Mouse (Mus musculus) skeletal muscle tissue, adult 2 months (tissue): Measurements from ENCODE around the gene Hoxd1.

ENCODE experiments used
- DNase-seq: peaks from one replicate; pipeline ENCODE4 v3.0.0-alpha.2; 2012; ENCODE audit warnings: low read depth, low spot score

The Hoxd1 gene

DNA sequence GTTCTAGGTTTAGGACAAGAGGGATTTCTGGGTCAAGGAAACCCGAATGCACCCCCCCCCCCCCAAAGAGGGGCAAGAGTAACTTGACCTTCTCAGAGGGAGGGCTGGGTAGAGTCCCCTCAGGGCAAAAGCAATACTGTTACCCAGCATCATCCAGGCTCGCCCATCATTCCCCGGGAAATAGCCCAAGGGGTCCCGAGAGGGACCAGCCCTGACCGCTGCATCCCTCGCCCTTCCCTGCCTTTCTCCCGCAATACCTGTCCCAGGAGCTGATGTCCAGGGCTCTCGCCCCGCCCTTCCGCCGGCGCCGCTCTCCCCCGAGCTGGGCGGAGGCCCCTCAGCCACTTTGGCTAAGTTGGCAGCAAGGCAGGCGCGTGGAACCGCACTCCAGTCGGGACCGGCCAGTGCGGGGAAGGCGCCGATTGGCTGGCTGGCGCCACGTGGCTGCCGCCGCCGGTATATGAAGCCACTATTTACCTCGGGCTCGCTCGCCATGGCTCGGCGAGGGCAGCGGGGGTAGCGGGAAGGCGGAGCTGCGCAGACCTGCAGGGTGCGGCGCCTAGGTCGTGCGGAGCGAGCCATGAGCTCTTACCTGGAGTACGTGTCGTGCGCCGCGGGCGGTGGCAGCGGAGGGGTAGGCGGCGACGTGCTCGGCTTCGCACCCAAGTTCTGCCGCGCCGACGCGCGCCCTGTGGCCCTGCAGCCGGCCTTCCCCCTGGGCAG lies at the start of gene Hoxd1:
Hoxd1 (plus strand) TSS at position 459 of the 723 bp plus-strand sequence.
- no peak for DNase-seq

- DNase-seq = no peak
Measured at GRCm38 (mm10) chr2:74713239-74714150, 49.3 kb upstream of the Hoxd1 start.

- DNase-seq = no peak
Measured at GRCm38 (mm10) chr2:74714156-74714789, 48.5 kb upstream of the Hoxd1 start.

DNA sequence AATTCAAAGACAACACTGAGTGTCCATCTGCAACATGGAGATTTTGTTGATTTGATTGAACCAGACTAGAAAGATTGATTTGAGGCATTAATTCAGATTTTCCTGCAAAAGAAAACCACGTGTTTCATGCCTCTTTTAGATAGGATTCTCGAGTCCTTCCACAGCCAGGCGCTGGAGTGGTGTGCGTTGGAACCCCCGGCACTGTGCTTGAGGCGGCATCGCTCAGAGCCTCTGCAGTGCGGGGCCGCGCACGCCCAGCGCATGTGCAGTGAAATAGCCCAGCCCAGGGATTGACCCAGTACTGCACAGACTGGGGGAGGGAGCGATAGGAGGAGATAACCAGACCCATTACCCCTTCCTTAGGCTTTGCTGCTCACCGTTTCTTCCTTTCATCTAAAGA lies 47.9 kb upstream of the Hoxd1 start:
- no peak for DNase-seq

DNA sequence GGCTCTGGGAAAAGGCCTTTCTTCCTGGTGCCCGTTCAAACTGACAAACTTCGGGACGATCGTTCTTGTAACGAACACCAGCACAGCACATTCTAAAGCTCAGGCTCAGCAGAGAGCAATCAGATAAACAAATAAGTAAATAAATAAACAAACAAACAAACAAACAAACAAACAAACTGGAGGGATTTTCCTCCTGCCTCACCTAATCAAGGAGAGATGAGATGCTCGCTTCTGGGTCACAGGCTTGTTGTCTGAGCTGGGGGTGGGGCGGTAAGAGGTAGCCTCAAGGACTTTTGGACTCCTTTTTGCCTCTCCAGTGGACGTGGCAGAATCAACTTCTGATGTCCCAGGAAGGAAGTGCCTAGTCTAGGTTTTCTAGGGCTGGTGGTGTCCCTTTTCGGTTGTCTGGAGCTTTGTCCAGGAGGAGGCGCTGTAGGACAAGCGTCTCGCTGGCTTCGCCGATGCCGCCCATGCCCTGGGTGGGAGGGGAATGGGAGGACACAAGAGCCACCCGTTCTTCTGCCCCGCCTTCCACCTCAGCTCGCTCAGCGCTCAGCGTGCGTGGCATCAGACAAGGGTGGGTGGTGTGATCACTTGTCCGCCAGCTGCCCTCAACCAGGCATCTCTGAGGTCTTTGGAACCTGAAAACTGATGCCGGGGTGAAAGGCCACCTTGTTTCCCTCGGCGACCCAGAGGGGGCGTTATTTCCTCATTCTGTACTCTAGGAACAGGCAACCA lies 47.1 kb upstream of the Hoxd1 start:
- DNase-seq = peak; percentile 77

DNA sequence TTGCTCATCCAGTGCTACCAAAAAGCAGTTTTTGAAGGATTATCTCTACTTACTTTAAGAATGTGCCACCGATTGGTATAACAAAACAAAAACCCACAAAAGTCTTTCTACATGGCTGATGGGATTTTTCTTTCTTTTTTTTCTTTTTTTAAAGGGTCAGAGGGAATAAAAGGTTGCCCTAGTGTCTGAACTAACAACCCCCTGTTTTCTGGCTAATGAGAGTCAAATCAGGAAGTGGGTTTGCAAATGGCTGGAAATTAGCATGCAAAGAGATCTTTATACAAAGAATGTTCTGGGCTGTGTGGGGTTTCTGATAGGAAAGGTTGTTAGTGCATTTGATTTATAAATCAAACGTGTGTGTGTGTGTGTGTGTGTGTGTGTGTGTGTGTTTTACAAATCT lies 42.4 kb upstream of the Hoxd1 start:
- no peak for DNase-seq

DNA sequence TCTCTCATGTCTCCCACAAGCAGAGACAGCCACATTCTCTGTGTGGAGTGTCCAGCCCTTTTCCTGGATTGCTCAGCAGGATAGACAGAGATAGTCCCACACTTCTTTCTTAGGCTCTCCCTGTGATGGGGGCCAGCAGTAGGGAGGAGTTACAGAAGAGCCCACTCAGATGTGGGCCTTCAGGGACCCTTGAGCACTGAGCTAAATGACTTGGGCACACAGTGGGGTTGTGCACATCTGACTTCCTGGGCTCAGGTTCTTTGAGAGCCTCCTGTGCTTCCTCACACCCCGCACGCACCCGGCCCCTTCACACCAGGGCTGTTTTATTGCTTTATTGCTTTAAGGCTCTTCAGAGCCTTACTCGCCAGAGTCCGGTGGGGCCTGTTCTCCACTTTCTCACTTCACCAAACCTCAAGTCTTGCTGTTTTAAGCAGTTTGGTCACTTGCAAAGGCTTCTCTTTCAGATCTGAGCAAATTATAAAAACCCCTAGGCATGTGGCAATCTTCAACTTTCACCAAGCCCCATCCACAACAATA lies 41.8 kb upstream of the Hoxd1 start:
- DNase-seq = no peak

GRCm38 (mm10) chr2:74721882-74722281 lies 40.9 kb upstream of the Hoxd1 start:
- no peak for DNase-seq

- no peak for DNase-seq
Measured at GRCm38 (mm10) chr2:74722949-74723348, 39.8 kb upstream of the Hoxd1 start.

DNA sequence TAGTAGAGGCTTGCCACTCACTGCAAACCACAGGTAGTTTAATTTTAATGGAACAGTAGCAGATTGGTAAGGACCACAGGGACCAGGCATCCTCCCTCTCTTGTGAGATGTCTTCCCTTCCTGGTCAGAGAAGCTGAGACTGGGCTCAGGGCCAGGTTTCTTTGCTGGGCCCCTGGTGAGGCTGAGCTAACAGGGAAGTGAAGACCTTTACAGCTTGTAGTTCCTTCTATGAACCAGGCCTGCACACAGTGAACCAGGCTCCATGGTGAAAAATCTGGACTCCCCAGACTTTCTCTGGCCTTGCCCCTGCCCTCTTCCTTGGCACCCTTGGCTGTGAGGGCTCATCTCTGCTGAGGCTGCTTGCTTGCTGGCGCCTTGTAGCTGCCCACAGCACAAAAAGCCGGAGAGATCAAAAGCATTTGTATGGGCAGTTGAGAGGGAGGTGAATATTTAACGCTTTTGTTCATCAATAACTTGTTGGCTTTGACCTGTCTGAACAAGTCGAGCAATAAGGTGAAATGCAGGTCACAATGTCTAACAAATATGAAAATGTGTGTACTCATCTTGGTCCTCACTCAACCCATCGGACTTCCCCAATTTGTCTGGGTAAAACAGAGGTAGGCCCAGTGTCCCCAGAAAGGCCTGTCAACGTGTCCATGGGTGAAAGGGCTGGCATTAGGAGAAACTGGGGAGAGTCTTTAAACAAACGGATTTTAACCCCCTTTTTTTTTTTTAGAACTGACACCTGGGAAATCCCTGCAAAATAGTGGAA lies 38.4 kb upstream of the Hoxd1 start:
- DNase-seq = no peak

DNA sequence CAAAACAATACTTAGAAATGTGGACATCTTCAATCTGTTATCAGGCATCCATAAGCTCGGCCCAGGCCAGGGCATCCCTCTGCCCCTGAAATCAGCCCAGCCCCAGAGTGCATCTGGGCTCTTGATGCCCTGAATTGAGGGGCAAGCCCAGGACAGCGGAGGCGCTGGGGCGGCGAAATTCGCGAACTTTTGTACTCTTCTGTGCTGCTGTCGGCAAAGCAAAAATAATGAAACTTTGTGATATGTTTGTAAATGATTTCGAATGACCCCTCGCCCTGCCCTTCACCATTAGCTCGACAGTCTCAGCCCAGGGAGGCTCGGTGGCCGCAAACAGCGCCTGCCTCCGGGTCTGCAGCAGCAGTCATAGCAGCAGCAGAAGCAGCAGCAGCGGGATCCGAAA lies 37.6 kb upstream of the Hoxd1 start:
- DNase-seq = no peak

GRCm38 (mm10) chr2:74726551-74726950 lies 36.2 kb upstream of the Hoxd1 start, which contains the start of gene Gm28230:
TSS of gene Gm28230 (plus strand) at chr2:74726728.
- DNase-seq = no peak

DNA sequence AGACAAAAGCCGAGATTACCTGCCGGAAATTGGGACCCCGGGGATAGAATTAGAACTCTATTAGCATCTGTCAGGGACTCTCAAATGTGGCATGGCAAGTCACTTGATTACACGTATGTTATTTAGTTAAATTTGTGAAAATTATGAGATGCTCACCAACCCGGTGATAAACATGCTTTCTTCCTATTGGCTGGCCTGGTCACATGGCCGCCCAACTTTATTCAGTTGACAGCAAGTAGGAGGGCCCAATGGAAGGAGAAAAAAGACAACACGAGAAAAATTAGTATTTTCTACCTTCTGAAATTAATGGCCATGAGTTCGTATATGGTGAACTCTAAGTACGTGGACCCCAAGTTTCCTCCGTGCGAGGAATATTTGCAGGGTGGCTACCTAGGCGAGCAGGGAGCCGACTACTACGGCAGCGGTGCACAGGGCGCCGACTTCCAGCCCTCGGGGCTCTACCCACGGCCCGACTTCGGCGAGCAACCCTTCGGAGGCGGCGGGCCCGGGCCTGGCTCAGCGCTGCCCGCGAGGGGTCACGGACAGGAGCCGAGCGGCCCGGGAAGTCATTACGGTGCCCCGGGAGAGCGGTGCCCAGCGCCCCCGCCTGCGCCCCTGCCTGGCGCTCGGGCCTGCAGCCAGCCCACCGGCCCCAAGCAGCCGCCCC lies 35.7 kb upstream of the Hoxd1 start:
- no peak for DNase-seq

DNA sequence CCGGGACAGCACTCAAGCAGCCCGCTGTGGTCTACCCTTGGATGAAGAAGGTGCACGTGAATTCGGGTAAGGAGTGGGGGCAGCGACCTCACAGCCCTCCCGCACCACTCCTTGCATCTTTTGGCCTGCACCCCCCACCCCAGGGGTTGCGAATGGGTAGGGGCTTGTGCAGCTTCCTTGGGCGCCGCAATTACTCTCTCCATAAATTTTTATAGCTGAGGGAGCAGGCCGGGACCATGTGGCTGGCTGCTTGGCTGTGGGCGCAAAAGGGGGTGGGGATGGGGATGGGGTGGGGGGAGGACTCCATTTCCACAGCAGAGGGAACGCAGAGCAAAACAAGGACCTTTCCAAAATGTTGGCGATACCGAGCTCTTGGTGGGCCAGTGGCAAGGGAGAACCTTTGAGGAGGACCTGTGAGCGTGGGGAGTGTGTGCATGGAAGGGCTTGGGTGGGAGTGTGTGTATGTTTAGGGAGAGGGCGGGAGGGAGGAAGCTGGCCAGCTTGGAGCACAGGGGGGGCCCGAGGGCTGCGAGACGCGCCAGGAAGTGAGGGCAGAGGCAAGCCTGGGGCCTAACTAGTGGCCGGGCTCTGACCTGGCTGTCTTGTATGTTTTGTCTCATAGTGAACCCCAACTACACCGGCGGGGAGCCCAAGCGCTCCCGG lies 35.0 kb upstream of the Hoxd1 start:
- DNase-seq = no peak

DNA sequence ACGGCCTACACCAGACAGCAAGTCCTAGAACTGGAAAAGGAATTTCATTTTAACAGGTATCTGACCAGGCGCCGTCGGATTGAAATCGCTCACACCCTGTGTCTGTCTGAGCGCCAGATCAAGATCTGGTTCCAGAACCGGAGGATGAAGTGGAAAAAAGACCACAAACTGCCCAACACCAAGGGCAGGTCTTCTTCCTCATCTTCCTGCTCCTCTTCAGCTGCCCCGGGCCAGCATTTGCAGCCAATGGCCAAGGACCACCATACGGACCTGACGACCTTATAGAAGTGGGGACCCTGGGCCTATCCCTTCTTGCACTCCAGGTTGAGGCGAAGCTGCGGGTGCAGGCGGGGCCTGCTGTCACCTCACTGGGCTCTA lies 34.5 kb upstream of the Hoxd1 start:
- DNase-seq = no peak

DNA sequence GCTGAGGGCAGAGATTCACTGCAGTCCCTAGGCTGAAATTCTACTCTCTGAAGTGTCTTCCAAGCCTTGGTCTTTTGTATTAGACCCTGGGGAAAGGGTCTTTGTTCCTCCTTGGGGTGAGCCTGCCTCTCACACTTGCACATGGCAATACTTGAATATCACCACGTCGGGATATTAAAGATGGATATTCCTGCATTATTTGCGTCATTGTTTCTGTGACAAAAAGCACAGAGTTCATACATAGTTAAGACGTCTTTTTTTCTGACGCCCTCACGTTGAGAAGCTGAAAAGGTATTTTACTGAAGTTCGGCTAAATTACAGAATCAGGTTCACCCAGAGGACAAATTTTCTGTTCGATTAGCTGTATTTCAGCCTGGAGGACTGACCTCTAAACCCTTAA lies 32.4 kb upstream of the Hoxd1 start:
- DNase-seq = no peak

DNA sequence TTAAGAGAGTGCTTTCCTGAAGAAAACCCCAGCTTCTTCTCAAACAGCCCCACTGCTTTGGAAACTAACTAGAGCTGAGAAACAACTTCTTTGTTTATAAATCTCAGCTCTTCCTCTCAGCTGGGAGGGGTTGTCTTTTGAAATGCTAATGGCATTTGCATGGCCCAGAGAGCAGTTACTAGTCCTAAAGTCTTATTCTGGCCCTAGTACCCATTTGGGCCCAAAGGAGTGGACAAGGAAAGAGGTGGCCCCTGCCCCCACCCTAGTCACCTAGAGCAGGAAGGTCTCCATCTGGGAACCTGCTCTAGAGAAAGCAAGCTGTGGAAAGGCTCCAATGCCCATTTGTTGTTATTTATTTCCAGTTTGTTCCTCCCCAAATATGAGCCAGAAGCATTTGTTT lies 31.7 kb upstream of the Hoxd1 start:
- no peak for DNase-seq

DNA sequence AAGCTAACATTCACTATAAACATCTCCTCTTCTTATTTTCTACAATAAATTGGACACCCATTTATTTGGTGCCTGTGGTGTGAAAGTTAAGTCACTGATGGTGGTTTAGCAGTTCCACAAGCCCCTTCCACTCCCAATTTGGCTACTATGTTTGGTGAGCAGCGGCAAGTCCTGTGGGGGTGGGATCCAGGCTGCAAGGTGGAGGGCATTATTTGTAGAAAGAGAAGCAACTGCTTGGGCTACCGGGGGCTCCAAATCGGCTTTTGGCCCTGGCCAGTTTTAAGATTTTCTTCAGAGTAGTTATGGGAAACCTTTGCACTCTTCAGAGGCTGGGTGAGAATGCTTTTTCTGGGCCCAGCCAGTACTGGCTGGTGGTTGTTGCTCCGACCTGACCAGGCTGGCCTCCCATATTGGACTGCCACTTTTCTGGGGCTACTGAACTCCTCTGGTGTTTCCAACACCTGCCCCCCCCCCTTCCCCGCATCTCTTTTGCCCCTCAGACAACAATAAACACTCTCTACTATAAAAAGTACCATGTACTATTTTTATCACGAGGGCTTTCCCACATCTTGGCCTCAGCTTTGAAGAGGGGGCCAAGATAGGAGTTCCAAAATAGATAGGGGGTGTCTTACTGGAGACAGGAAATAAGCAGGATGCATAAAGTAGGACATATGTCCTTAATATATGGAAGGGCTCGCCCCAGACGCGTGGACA lies 30.8 kb upstream of the Hoxd1 start:
- no peak for DNase-seq
